Mouse (Mus musculus) layer of hippocampus, adult 8-10 months (tissue): ENCODE results near the gene Vps45. TPM values are rescaled to one million over a fixed set of nuclear protein-coding genes. Genes with fewer than 3 reads are reported as not detected.

ENCODE experiments used
- DNase-seq, 2 experiments: peaks; one replicate each; pipeline ENCODE4 v3.0.0; 2022; ENCODE audit warnings: low spot score in 2 of 2
- total RNA-seq, 4 experiments: library from RNA; stranded (reverse); gene quantifications; 2 replicates each; pipeline ENCODE4 v1.2.4; 2022

Gene Vps45
- 10 to 100 TPM; 42.9 to 55.4 (median 51.6) TPM for total RNA-seq

DNA sequence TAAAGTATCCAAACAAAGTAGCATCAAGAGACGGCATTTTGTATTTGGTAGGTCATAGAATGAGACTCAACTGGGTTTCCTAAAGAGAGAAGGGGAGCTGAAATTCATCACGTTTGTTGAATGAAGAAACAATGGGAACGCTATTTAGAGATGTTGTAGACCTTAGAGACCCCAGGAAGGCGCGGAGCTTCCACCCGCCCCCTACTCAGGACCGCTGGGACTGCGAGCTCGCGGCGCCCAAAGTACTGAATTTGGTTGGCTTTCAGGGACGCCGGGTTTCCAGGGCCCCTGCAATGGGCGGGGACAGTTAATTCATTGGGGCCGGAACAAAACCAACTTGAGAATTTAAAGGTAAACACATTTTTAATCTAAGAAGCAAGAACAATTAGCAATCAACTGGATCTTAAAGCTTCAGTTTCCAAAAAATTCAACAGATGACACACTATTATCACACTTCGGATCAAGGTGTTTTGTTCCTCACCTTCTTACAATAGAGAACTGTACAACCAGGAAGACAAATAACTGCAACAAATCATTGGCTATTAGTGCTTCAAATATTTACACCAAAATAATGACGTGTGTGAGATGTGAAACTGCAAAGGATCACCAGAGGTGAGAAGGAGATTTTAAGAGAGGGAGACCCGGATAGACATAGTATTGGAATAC is at the start of gene Vps45:
Vps45 (minus strand) TSS at position 236 of the 666 bp plus-strand sequence.
- peak; percentile 62 to 64 for DNase-seq

DNA sequence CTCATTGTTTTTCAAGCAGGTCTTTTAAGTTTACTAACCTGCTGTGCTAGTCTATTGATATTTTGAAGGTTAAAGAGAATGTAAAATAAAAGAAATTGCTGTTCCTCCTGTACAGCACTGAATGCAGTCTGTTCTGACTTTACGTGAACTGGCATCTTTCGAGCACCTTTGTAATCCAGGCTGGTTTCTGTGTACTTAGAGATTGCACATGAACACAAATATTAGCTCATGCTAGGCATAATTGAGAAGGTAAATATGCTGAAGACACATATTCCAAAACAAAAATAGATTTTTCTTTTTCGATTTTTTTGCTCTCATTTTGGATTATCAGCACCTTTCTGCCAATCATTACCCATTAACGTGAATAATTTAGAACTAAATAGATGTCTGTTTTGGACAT is 47.9 kb upstream of the Vps45 start:
- no peak for DNase-seq

DNA sequence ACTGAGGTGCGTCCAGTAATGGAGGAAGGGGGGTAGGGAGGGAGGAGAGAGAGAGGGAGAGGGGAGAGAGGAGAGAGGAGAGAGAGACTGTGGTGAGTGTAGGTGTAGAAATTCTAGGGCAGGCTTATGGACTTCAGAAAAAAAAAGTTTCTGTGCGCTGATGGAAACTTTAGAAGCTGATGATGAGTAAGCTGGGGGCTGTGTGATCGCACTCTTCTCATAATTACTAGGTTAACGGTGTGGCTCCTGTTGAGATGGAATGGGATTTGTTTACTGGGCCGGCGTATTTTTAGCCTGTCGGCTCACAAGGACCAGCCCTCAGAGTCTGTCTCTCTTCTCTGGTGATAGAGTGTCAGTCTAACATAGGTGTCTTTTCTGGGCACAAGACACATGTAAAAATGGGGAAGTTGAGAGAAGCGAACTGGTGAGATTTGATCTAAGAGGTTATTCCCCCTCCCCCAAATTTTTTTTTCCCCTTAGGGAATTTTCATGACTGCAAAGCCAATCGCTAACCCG is 47.0 kb upstream of the Vps45 start:
- DNase-seq: no peak

DNA sequence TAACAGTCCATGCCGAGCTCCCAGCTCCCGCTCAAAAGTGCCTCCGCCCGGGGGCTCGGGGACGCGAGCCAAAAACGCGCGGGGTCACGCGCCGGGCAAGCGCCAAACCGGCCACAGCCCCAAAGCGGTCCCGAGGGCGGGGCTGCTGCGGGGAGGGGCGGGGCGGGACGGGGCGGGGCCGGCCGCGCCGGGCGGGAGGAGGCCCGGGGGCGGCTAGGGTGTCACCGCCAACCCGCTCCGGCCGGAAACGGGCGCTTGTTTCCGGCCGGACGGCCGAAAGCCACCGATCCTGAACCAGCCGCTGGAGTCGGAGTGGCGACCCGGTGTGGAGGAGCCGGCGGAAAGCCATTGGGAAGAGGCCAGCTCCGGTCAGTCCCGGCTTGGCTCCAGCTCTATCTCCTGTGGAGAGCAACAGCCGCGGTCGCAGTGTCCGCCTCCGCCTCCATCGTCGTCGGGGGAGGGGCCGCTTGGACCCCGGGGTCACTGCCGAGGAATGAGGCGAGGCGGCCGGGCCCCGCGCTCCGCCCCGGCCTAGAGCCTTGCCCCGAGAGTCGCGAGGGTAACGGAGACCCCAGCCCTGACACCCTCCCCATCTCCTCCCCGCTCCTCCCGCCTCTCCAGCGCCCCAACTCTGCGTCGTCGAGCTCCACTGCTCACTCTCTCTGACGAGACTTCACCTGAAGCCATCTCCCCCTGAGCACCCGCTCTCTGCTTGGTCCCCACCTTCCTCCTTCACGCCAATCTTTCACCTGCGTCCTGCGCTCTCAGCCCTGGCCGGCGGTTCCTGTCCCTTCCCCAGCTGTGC is 46.2 kb upstream of the Vps45 start, which contains the start of gene Otud7b:
Otud7b (plus strand) TSS at position 267 of the 805 bp plus-strand sequence.
- DNase-seq: peak; percentile 55 to 59

DNA sequence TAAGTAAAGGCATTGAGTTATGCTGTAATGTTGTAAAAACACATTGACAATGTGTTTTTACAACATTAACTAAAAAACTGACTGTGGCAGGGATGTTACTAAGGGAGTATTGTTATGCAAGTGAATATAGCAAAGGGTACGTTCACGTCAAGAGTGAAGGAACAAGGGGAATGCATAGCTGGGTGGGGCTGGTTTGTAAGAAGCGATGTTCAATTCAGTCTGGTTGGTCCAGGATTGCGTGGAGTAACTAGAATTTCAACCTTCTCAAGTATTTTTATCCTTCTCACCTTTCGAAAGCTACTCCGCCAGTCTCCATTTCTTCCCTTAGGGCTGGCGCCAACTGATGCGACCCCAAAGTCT is 45.6 kb upstream of the Vps45 start:
- no peak for DNase-seq

DNA sequence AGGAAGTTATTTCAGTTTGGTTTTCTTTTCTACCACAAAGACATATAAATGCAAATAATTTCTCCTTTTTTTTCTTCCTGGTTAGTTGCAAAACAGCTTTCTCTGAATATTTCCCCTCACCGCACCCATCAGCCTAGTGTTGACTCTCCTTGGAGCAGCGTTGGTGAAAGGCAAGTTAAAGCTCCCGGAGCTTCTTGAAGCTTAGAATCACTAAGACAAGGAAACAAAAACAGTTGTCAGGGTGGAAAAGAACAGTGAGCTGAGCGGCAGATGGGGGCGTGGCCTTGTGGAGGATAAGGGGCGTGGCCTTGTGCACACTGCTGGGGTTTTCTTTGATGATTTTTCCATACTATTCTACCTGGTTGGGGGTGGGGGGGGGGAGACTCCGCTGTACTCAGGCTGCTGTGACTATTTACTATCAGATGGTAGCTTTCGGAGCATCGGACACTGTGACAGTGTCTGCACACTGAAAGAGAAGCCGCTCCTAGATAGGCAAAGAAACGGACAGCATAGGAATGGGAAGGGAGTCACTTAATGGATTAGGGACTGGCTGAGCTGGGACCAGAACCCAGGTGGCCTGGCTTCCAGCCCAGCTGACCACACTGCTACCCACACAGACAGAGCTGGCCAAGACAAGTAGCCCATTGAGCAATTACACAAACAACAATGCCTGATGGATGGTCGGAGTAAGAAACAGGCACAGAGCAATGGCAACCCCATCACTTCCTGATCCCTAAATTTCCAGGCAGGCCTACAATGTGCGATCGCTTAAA is 44.0 kb upstream of the Vps45 start:
- DNase-seq: peak; percentile 71 to 77

DNA sequence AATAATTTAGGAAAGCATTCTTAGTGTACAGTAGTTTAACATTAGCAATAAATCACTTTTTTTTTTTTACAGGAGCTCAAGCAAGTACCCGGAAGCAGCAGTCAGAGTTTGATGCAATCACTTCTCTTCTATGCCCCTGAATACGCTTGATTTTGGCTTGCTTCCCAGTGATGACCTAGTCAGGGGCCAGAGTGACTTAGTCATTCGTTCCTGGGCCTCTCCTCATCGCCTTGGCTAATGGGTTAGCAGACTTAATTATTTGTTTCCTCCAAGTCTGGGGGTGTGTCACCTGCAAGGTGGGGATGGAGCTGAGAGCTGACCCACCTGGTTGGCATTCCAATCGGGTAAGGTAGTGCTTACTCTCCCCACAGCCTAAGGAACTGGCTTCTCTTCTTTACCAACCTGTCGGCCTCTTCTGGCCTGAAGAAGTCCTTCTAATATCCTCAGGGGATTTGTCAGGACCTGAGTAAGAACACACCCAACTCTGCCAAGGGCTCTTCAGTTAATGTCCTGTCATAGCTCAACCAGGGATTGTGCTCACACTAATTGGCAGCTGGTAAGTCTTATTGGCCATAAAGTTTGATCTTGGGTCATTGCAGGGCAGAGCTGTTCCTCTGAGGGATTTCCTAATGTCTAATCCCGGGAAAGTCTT is 40.5 kb upstream of the Vps45 start:
- DNase-seq: no peak

DNA sequence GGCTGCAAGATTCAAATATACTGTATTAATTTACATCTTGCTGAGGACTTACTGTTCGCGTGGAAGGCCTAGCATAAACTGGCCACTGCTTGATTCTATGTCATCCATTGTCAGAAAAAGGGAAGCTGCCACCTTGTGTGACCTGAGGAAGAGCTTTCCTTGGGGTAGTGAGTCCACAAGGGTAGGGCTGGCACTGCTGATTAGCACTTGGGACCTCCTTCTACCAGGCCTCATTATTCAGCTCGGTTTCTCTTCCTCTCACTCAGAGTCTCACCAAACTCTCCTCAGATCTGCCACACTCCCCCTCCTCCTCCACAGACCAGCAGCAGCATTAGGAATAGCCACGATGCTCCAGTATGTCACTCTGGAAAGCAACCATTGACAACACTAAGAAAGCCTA is 39.9 kb upstream of the Vps45 start:
- no peak for DNase-seq

DNA sequence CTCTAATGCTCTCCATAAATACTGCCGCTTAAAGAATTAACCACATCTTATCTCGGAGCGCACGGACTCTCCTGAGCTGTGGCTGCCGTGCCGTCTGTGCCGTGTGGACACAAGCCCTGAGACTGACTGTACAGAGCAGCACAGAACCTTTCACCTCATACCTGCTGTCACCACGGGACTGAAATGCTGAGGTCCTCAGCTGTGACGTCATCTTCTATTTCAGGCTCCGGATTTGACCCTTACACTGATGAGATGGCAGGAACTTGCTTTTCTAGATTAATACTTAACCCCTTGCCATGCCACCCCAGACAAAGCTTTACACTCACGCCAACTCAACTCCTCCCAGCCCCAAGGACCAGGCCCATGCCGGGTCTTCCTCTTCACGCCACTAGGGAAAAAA is 35.9 kb upstream of the Vps45 start:
- DNase-seq: no peak

DNA sequence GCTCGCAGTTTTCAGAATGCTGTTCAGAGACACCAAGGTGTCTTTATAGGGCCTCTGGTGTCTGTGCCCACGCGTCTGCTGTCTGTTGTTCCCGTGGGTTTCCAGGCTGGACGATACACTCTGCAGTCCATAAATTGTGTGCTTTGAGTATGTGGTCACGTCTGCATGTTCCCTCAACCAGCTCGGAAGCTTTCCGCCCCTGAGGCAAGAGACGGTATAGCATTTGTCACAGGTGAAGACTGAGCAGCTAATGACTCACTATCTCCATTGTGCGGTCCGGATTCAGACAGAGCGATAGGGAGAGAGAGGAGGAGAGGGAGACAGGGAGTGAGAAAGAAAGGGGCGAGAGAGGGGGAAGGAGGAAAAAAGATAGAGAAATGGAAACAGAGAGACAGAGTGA is 35.2 kb upstream of the Vps45 start:
- DNase-seq: no peak

DNA sequence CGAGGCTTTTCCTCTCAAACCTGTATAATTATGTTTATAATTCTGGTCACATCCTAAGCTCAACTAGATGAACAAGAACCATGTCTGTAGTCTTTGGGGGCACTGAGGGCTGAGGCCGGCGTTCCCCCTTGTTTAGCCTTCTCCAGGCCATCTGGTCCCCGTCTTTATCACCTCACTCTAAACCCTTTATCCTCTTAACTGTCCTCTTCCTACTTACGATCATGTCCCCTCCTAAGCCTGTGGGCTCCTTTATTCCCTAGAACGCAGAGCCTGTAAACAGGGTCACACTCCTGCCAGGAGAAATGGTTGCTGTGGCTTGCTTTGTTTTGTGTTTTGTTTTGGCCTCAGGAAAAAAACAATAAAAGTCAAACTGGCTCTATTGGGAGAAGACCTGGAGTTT is 33.7 kb upstream of the Vps45 start:
- no peak for DNase-seq

DNA sequence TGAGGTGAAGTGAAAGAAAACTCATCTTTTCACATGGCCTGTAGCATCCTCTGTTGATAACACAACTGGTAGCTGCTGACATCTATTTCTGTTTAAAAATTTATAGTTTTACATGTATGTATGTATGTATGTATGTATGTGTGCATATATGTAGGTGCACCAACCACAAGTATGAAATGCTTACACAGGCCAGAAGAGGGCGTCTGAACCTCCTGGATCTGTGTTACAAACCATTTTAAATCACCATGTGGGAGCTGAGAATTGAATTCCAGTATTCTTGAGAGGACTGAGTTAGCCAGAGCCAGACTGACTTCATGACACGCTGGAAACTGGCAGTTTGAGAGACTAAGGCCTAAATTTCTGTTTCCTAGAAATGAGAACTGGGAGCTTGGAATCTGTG is 32.9 kb upstream of the Vps45 start:
- DNase-seq: no peak

DNA sequence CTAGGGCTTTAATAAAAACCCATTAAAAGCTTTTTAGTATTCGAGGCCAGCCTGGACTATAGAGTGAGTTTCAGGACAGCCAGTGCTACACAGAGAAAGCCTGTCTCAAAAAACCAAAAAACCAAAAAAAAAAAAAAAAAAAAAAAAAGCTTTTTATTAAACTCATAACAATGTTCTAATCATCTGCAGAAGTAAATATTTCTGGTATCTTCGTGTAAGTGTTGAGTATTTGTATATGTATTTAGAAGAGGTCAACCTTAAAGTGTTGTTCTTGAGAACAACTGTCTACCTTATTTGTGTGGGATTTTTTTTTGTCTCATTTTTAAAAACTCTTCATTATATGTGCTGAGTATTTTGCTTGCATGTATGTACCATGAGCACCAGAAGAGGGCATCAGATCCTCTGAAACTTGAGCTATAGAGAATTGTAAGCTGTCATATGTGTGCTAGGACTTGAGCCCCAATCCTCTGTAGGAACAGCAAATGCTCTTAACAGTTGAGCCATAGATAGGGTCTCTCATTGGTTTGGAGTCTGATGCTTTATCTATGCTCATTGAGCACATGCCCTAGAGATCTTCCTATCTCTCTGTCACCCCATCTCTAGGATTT is 31.7 kb upstream of the Vps45 start:
- DNase-seq: no peak

DNA sequence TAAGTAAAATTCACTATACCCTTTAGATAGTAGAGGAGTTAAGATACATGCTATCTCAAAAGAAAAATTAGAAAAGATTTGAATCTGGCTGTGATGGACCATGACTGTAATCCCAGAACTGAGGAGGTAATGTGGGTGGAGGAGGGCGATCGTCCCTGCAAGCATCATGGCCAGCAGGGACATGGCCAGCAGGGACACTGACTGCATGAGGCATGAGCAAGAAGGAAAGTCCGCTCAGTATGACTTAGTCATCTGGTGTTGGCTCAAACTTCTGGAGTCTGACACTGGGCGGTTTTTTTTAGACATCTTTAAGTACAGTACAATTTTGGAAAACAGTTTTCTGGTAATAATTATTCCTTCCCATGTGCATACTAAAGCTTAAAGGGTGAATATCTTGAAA is 29.5 kb upstream of the Vps45 start:
- no peak for DNase-seq

DNA sequence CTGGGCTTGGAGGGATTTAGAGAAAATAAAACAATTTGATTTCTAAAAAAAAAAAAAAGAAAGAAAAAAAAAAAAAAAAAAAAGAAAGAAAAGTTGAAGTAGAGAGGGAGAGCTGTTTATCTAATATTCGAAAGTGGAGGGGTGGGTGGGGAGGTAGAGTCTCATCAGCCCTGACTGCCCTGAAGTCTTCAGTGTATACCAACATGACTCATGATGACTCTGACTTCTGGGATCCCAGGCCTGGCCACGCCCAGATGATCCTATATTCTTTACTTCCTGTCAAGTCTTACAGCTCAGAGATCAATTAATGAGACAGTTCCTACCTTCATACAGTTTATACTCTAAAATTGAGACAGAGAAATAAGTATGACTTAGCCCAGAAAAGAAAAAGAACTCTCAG is 29.0 kb upstream of the Vps45 start:
- no peak for DNase-seq

DNA sequence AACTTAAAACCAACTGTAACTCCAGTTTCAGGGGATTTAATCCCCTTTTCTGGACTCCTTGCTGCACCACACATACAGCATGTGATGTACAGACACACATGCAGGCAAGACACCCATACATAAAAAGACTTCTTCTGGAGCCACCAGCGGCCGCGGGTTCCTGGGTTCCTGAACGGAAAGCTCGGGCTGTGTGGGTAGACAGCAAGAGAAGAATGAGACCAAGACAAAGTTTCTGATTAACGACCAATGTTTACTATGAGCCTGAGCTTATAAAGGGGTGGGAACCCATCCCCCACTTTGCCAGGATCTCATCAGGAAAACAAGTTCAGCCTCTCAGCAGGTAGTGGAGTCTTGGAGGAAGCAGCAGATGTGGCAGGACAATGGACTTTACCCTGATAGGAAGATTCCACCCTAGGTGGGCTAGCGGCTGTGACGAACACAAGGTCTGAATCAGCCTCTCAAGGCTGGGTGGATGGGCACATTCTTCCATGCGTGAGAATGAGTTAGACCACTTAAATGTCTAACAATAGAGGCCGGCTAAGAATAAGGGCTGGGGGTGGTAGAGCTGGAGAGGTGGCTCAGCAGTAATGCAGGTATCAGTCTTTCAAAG is 26.0 kb upstream of the Vps45 start:
- no peak for DNase-seq

DNA sequence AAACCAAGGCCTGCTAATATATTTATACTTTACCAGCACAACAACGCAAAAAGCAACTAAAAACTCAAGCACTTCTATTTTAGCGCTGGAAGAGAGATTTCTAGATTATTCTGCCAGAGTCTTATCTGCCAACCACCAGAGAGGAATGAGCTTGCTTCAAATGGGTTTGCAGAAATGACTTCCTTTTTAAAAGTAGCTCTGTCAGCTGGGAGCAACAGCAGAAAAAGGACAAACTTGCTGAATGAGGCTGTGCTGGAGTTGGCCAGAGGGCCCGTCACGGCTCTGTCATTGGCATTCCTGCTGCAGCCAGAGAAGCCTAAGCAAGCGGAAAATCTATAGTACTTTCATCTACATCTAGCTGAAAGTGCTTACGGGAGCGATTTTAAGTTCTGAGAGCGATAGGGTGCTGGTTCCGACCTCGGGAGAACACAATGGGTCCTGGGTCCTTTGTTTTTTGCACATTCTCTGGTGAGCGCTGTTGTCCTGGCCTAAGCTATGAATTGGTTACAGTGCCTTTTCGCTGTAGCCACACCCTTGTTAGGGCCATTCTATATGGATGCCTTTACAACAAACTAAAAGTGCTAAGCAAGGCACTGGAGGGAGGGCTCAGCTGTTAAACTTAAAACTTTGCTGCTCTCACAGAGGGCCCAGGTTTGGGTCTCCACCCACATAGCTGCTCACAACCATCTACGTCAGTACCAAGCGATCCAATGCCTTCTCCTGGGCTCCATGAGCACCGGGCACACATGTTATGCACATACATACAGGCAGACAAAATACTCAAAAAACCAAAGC is 24.6 kb upstream of the Vps45 start:
- no peak for DNase-seq

DNA sequence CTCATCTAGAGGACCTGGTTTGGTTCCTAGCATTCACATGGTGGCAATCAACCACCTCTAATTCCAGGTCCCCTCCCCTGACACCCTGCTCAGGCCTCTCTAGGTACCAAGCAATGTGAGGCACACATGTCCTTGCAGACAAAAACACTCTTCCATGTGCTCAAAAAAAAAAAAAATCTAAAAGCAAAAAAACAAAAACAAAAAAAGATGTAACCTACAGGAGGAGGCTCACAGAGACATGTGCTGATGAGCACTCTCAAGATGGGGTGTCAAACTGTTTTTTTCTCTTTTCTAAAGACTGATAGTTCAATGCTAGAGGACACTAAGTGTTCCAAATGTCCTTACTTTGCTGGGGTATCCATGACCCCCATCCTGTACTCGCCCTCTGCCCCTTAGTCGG is 23.8 kb upstream of the Vps45 start:
- DNase-seq: no peak

DNA sequence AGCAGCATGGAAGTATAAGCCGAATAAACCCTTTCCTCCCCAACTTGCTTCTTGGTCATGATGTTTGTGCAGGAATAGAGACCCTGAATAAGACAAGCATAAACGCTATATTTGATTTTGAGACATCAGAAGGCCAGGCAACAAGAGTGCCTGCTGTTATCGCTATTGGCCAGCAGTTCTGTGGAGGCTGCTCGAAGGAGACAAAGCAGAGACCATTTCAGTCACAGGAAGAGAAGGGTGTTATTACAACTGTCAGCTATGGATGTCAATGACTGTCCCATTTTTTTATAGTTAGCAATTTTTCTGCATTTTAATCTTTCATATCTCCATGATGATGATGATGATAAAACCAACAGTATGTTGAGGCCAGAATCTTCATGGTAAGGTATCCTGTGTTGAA is 23.4 kb upstream of the Vps45 start:
- no peak for DNase-seq

DNA sequence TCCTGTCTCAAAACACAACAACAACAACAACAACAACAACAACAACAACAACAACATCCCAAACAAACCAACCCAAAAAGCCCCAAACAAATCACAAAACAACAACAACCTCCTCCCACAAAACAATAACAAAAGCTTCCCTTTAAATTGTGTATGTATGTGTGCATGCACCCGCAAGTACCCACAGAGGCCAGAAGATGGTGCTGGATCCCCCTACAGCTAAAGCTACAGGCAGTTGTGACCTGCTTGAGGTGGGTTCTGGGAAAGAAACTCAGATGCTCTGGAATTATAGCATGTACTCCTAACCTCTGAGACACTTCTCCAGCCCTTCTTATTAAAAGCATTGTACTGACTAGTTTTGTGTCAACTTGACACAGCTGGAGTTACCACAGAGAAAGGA is 22.7 kb upstream of the Vps45 start:
- DNase-seq: no peak
